Mouse (Mus musculus) hindbrain, postnatal 0 days (tissue): ENCODE results near the gene Gna15. TPM values are rescaled to one million over a fixed set of nuclear protein-coding genes. Genes with fewer than 3 reads are reported as not detected.

Experiments used
- ATAC-seq: fragments of 200-750 bp; cut with Nextera tagmentation; 2 replicates; pipeline ENCODE4 v1.8.0; 2017; ENCODE audit warnings: mild to moderate bottlenecking, moderate TSS enrichment, moderate library complexity
- DNase-seq: peaks from one replicate; pipeline ENCODE4 v3.0.0-alpha.2; 2015; ENCODE audit warnings: low spot score
- H3K27ac ChIP-seq: fragments of 300-500 bp; sonication (generic); 2 replicates; pipeline ENCODE4 v1.5.1; 2014; ENCODE audit warnings: mild to moderate bottlenecking
- H3K27me3 ChIP-seq: fragments of 300-500 bp; sonication (generic); 2 replicates; pipeline ENCODE4 v1.6.1; 2014; ENCODE audit warnings: low read length, mixed read lengths; ENCODE audit not compliant: insufficient read depth
- H3K36me3 ChIP-seq: fragments of 300-500 bp; sonication (generic); 2 replicates; pipeline ENCODE4 v1.6.1; 2014; ENCODE audit warnings: low read length, mixed read lengths; ENCODE audit not compliant: insufficient read depth
- H3K4me1 ChIP-seq: fragments of 300-500 bp; sonication (generic); 2 replicates; pipeline ENCODE4 v1.6.1; 2014; ENCODE audit warnings: antibody characterized with exemption, low read length, mixed read lengths; ENCODE audit not compliant: insufficient read depth
- H3K4me2 ChIP-seq: fragments of 300-500 bp; sonication (generic); 2 replicates; pipeline ENCODE4 v1.6.1; 2014; ENCODE audit warnings: low read depth, mild to moderate bottlenecking, low read length, moderate library complexity, mixed read lengths
- H3K4me3 ChIP-seq: fragments of 300-500 bp; sonication (generic); 2 replicates; pipeline ENCODE4 v1.5.1; 2014; ENCODE audit warnings: low read length
- H3K9ac ChIP-seq: fragments of 300-500 bp; sonication (generic); replicated peaks from 2 replicates; pipeline ENCODE4 v1.6.1; 2014; ENCODE audit warnings: mild to moderate bottlenecking, low read length, moderate library complexity, mixed read lengths
- H3K9me3 ChIP-seq: fragments of 300-500 bp; sonication (generic); 2 replicates; pipeline ENCODE4 v1.6.1; 2016; ENCODE audit warnings: low read length, mixed read lengths
- CTCF ChIP-seq: IDR thresholded peaks from 2 replicates; pipeline ENCODE4 v1.5.1; 2016; ENCODE audit warnings: antibody characterized with exemption, control low read depth, low read depth
- WGBS: fragments of 180-500 bp; shearing (Covaris S2); extraction: QIAGEN DNeasy Blood & Tissue Kit; methylation state at CpG from one replicate; pipeline ENCODE4 v1.1.7; 2014; 5-methylcytosine and 5-hydroxymethylcytosine counted together
- polyA plus RNA-seq: library from polyadenylated mRNA; unstranded; fragments of >200 nt; fragmentation: Nextera tagmentation; extraction: Ambion mirVana; gene quantifications from 2 replicates; pipeline ENCODE4 v1.2.1, GENCODE M21; 2015
- total RNA-seq: library from RNA; depleted of rRNA; stranded (reverse); fragments of >200 nt; gene quantifications from 2 replicates; pipeline ENCODE4 v1.2.3, GENCODE M21; 2014

The Gna15 gene
- total and polyA plus RNA-seq, 2 experiments from 2014 or later = 1.2 to 2.5 TPM

DNA sequence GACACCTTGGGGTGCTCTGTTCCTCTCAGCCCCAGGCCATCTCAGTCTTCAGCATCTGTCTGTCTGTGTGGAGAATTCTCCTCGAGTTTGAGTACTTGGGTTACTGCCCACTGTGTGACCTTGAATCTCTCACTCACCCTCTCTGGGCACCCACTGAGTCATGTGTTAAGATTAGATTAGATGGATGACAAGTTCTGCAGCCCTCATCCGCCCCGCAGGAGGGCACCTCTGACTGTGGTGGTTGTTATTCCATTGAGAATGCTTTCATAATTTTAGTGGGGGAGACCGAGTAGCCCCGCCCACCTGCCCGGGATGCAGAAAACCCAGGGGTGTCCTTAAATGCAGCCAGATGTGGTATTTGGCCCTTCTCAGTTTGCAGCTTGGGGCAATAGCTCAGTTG, 39.5 kb upstream of the Gna15 start:
- Histone ChIP-seq H3K9me3 (no peaks in the 10 kb centered on the region), H3K4me2 (0 out of 2 replicates have a peak overlapping the region, but pooled peaks have one; percentile 5), H3K27me3 (no peaks in the 10 kb centered on the region), H3K9ac (no peak overlapping the region), H3K4me1 (peaks cover 16% of the 10 kb centered on the region), H3K4me3 (no peak overlapping the region), H3K27ac (no peak overlapping the region), H3K36me3 (peaks cover 17% of the 10 kb centered on the region; the same call in 1 of the 2 replicates)
- no peak for ATAC-seq
- TF ChIP-seq CTCF = no peak
- no peak for DNase-seq
- WGBS = 52% methylated on average over 6 of the region's 6 CpGs

DNA sequence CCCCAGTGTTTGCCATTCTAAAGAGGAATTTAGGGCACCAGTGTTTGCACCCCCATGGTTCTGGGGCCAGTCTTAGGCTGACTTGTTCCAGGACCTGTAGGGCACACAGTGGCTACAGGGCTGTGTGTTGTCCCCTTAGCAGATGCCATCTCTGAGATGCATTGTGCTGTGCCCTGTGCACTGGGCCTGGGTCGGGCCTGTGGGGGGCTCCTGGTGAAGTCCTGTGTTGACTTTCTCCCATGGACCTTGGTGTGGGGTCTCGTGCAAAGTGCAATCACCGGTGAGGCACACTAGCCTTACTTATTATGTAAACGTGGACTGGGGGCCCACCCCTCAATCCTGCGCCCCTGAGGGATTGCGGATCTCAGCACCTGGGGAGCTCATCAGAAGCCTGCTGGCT, 38.4 kb upstream of the Gna15 start:
- no peak overlapping the region for H3K4me3 ChIP-seq
- WGBS = 83% methylated on average over 6 of the region's 6 CpGs
- peaks cover 17% of the 10 kb centered on the region; the same call in 1 of the 2 replicates for H3K36me3 ChIP-seq
- ATAC-seq (no peak), DNase-seq (no peak)
- H3K27me3 ChIP-seq = no peaks in the 10 kb centered on the region
- no peaks in the 10 kb centered on the region for H3K9me3 ChIP-seq
- 0 out of 2 replicates have a peak overlapping the region, but pooled peaks have one; percentile 3 for H3K9ac ChIP-seq
- H3K4me1 ChIP-seq = peaks cover 14% of the 10 kb centered on the region
- H3K27ac ChIP-seq = no peak overlapping the region
- H3K4me2 ChIP-seq = no peak overlapping the region
- no peak for TF ChIP-seq CTCF

- H3K36me3 ChIP-seq = peaks cover 8% of the 10 kb centered on the region; the same call in 1 of the 2 replicates
- H3K4me1 ChIP-seq = peaks cover 14% of the 10 kb centered on the region
- no peak for DNase-seq
- no peaks in the 10 kb centered on the region for H3K9me3 ChIP-seq
- H3K27ac ChIP-seq = peak overlapping the region; percentile 85; the same call in 1 of the 2 replicates
- H3K4me3 ChIP-seq = peak overlapping the region; percentile 53
- H3K27me3 ChIP-seq = no peaks in the 10 kb centered on the region
- 25% methylated on average over 16 of the region's 16 CpGs for WGBS
- ATAC-seq = no peak
- H3K4me2 ChIP-seq = peak overlapping the region; percentile 69
- no peak for TF ChIP-seq CTCF
- H3K9ac ChIP-seq = peak overlapping the region; percentile 76
Observed at GRCm38 (mm10) chr10:81560719-81561459, 36.9 kb upstream of the Gna15 start.

- Histone ChIP-seq H3K4me2 (peak overlapping the region; percentile 69), H3K9ac (peak overlapping the region; percentile 76), H3K4me1 (peaks cover 14% of the 10 kb centered on the region), H3K36me3 (no peaks in the 10 kb centered on the region), H3K9me3 (no peaks in the 10 kb centered on the region), H3K27ac (peak overlapping the region; percentile 85), H3K27me3 (no peaks in the 10 kb centered on the region), H3K4me3 (peak overlapping the region; percentile 53)
- peak; percentile 38 for ATAC-seq
- DNase-seq = peak; percentile 58
- WGBS = 1% methylated on average over 33 of the region's 36 CpGs
- TF ChIP-seq CTCF = no peak
Observed at GRCm38 (mm10) chr10:81559627-81560539, 35.9 kb upstream of the Gna15 start.

- H3K36me3 ChIP-seq = no peaks in the 10 kb centered on the region
- peaks cover 13% of the 10 kb centered on the region for H3K4me1 ChIP-seq
- H3K27me3 ChIP-seq = no peaks in the 10 kb centered on the region
- no peaks in the 10 kb centered on the region for H3K9me3 ChIP-seq
- ATAC-seq (peak; percentile 62), DNase-seq (peak; percentile 73)
- peak within 1 kb of the TSS; percentile 85 for H3K27ac ChIP-seq
- H3K4me2 ChIP-seq = peak within 1 kb of the TSS; percentile 69
- TF ChIP-seq CTCF = no peak
- WGBS = 1% methylated on average over 51 of the region's 53 CpGs
- H3K9ac ChIP-seq = peak within 1 kb of the TSS; percentile 76
- peak within 1 kb of the TSS; percentile 53 for H3K4me3 ChIP-seq
Observed at GRCm38 (mm10) chr10:81559163-81559626, 35.2 kb upstream of the Gna15 start, which contains the start of gene Aes. Aes (plus strand) TSS chr10:81559488.

DNA sequence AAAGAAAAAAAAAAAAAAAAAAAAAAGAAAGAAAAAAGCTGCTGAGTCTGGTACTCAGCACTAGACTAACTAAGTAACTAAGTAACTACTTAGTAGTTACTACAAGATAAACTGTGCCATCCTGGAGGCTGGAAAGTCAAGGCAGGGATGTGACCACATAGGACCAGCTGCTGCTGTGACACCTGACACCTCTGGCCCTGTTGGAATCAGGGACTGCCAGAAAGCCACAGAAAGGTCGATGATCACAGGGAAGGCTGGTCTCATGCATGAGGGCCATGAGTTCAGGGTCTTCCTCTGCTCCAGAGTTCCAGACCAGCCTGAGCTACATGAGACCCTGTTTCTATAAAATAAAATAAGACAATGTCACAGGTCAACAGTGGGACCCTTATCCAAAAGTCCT, 33.5 kb upstream of the Gna15 start:
- Histone ChIP-seq H3K36me3 (no peaks in the 10 kb centered on the region), H3K4me3 (no peak overlapping the region), H3K4me1 (peaks cover 8% of the 10 kb centered on the region), H3K27ac (no peak overlapping the region), H3K9me3 (no peaks in the 10 kb centered on the region), H3K9ac (no peak overlapping the region), H3K4me2 (no peak overlapping the region), H3K27me3 (no peaks in the 10 kb centered on the region)
- 42% methylated on average over 1 of the region's 1 CpGs for WGBS
- no peak for ATAC-seq
- no peak for DNase-seq
- TF ChIP-seq CTCF = no peak
